Mouse (Mus musculus) ES-E14 (cell line): Measurements from ENCODE around the gene Ccdc9b.

Experiments used
- CHD2 ChIP-seq: IDR thresholded peaks from 2 replicates; pipeline ENCODE4 v1.6.1; 2014; ENCODE audit warnings: mild to moderate bottlenecking, low read depth, low read length, inconsistent platforms
- HCFC1 ChIP-seq: IDR thresholded peaks from 2 replicates; pipeline ENCODE4 v1.6.1; 2012; ENCODE audit warnings: low read length, inconsistent platforms, borderline replicate concordance; ENCODE audit not compliant: insufficient read depth
- MAFK ChIP-seq: IDR thresholded peaks from 2 replicates; pipeline ENCODE4 v1.6.1; 2014; ENCODE audit warnings: mild to moderate bottlenecking, low read depth, low read length, inconsistent platforms; ENCODE audit not compliant: insufficient read depth
- ZC3H11A ChIP-seq: IDR thresholded peaks from 2 replicates; pipeline ENCODE4 v1.6.1; 2012; ENCODE audit warnings: low read depth, mild to moderate bottlenecking, inconsistent platforms, low read length, borderline replicate concordance
- ZNF384 ChIP-seq: IDR thresholded peaks from 2 replicates; pipeline ENCODE4 v1.6.1; 2012; ENCODE audit warnings: low read depth, low read length, inconsistent platforms

- TF ChIP-seq CHD2 (no peak), MAFK (no peak), ZNF384 (no peak), ZC3H11A (no peak), HCFC1 (no peak)
These were observed 56.0 kb downstream of the Ccdc9b start for GRCm38 (mm10) chr2:118706436-118706835.
